12 mouse cellular contexts compared by ENCODE assay signal in genomic region chr17:56453251-56453650, GRCm38 (mm10). TPM values are rescaled to one million over a fixed set of nuclear protein-coding genes. Genes with fewer than 3 reads are reported as not detected.
DNase-seq lines count a peak whose midpoint lies in the region; ATAC-seq and TF ChIP-seq lines count a peak whose summit lies in the region.
"Had no signal": no experiment of that assay in that cellular context is flagged by ENCODE, and none has a peak within 500 bp of the region (broad histone marks: within the 10 kb centered on the region; RNA-seq: fewer than 3 reads in every experiment).

No protein-coding gene starts in this region.

- H3K9ac ChIP-seq in forebrain, embryonic 14.5 days (ENCODE audit: low read length) = no peak overlapping the region
- H3K9ac ChIP-seq in heart, embryonic 14.5 days (ENCODE audit: low read length) = no peak overlapping the region
- H3K9ac ChIP-seq in stomach, postnatal 0 days (ENCODE audit: low read length) = no peak overlapping the region

- no peak for DNase-seq in forebrain, embryonic 10.5 days (ENCODE audit: extremely low spot score, low spot score)
- DNase-seq in forebrain, embryonic 14.5 days (ENCODE audit: low spot score) = no peak
- no peak for DNase-seq in layer of hippocampus, adult 2 months (ENCODE audit: low spot score in 2 of 2)
- no peak for DNase-seq in layer of hippocampus, adult 9-10 months (ENCODE audit: low spot score)
- DNase-seq in stomach, postnatal 0 days (ENCODE audit: low spot score) = no peak
- no peak for DNase-seq in liver
- no peak for DNase-seq in T-cell, adult 2 months (ENCODE audit: low spot score)
- DNase-seq: kidney, postnatal 25 days had no signal

- no peak overlapping the region for H3K4me3 ChIP-seq in forebrain, embryonic 10.5 days
- H3K4me3 ChIP-seq in forebrain, embryonic 14.5 days (ENCODE audit: low read depth, low read length) = no peak overlapping the region
- H3K4me3 ChIP-seq in layer of hippocampus, adult 2 months = no peak overlapping the region
- no peak overlapping the region for H3K4me3 ChIP-seq in heart, embryonic 14.5 days (ENCODE audit: control insufficient read depth in 1 of 2, insufficient read depth in 1 of 2, low read depth in 1 of 2, low read length in 2 of 2)
- no peak overlapping the region for H3K4me3 ChIP-seq in stomach, postnatal 0 days (ENCODE audit: low read depth, low read length)

- no peak for TF ChIP-seq EP300 in stomach, postnatal 0 days (optimal IDR thresholded peaks at IDR 0.05)

- 82% methylated on average over 4 of the region's 4 CpGs for WGBS in forebrain, embryonic 10.5 days
- WGBS in forebrain, embryonic 14.5 days = 72% methylated on average over 4 of the region's 4 CpGs
- 46% methylated on average over 4 of the region's 4 CpGs for WGBS in heart, embryonic 14.5 days
- WGBS in stomach, postnatal 0 days = 77% methylated on average over 4 of the region's 4 CpGs

- ATAC-seq in forebrain, embryonic 14.5 days = no peak
- peak; percentile 57; the same call in 1 of the 2 replicates for ATAC-seq in heart, embryonic 14.5 days (ENCODE audit: insufficient number of reproducible peaks, insufficient read depth, low FRiP score, low read depth)
- ATAC-seq in stomach, postnatal 0 days (ENCODE audit: low FRiP score, low TSS enrichment) = no peak; the same call in 1 of the 2 replicates

- peak; percentile 16; the same call in 1 of the 2 replicates for TF ChIP-seq CTCF in layer of hippocampus, adult 2 months (conservative IDR thresholded peaks at IDR 0.05)
- TF ChIP-seq CTCF in stomach, postnatal 0 days (IDR thresholded peaks at IDR 0.05; ENCODE audit: low read depth) = 0 out of 2 replicates have a peak, but pooled peaks have one; percentile 3

- peaks cover 16% of the 10 kb centered on the region; the same call in 1 of the 2 replicates for H3K4me1 ChIP-seq in forebrain, embryonic 10.5 days
- no peaks in the 10 kb centered on the region for H3K4me1 ChIP-seq in forebrain, embryonic 14.5 days (ENCODE audit: control insufficient read depth, insufficient read depth, low read length)
- peaks cover 3 to 6% of the 10 kb centered on the region in 2 experiments; a peak in 2 of 4 replicates for H3K4me1 ChIP-seq in heart, embryonic 14.5 days (ENCODE audit: control insufficient read depth in 2 of 2, insufficient read depth in 2 of 2, low read length in 2 of 2)
- no peaks in the 10 kb centered on the region for H3K4me1 ChIP-seq in stomach, postnatal 0 days (replicated peaks; ENCODE audit: control insufficient read depth, insufficient read depth)

- H3K36me3 ChIP-seq in forebrain, embryonic 10.5 days (replicated peaks) = peaks cover 100% of the 10 kb centered on the region
- H3K36me3 ChIP-seq in forebrain, embryonic 14.5 days (ENCODE audit: control insufficient read depth, insufficient read depth, low read length) = peaks cover 100% of the 10 kb centered on the region
- H3K36me3 ChIP-seq in heart, embryonic 14.5 days (ENCODE audit: control insufficient read depth, insufficient read depth, low read length) = peaks cover 96% of the 10 kb centered on the region
- H3K36me3 ChIP-seq in stomach, postnatal 0 days (ENCODE audit: control insufficient read depth, insufficient read depth, low read length) = peaks cover 34% of the 10 kb centered on the region

- H3K27me3 ChIP-seq in forebrain, embryonic 10.5 days (ENCODE audit: poor library complexity, severe bottlenecking) = no peaks in the 10 kb centered on the region
- no peaks in the 10 kb centered on the region for H3K27me3 ChIP-seq in forebrain, embryonic 14.5 days (replicated peaks; ENCODE audit: control insufficient read depth, insufficient read depth, low read length)
- no peaks in the 10 kb centered on the region for H3K27me3 ChIP-seq in heart, embryonic 14.5 days (ENCODE audit: control insufficient read depth, insufficient read depth, low read length)
- H3K27me3 ChIP-seq in stomach, postnatal 0 days (ENCODE audit: control insufficient read depth, insufficient read depth, low read length) = no peaks in the 10 kb centered on the region

- H3K27ac ChIP-seq in forebrain, embryonic 10.5 days = peak overlapping the region; percentile 40; the same call in 1 of the 2 replicates
- H3K27ac ChIP-seq in forebrain, embryonic 14.5 days (ENCODE audit: low read depth, low read length) = no peak overlapping the region
- peak overlapping the region; percentile 80 for H3K27ac ChIP-seq in layer of hippocampus, adult 2 months
- H3K27ac ChIP-seq in heart, embryonic 14.5 days (replicated peaks in 1 of 2; ENCODE audit: control insufficient read depth in 1 of 2, insufficient read depth in 1 of 2, low read depth in 2 of 2, low read length in 2 of 2) = peak overlapping the region in 1 of 2 experiments; percentile 56; a peak in 1 of 4 replicates
- no peak overlapping the region for H3K27ac ChIP-seq in stomach, postnatal 0 days (replicated peaks)

- H3K9me3 ChIP-seq in forebrain, embryonic 10.5 days = no peaks in the 10 kb centered on the region
- no peaks in the 10 kb centered on the region for H3K9me3 ChIP-seq in forebrain, embryonic 14.5 days (replicated peaks; ENCODE audit: control insufficient read depth, low read length)
- H3K9me3 ChIP-seq in heart, embryonic 14.5 days (ENCODE audit: control insufficient read depth, low read length) = no peaks in the 10 kb centered on the region
- no peaks in the 10 kb centered on the region for H3K9me3 ChIP-seq in stomach, postnatal 0 days (ENCODE audit: control insufficient read depth, low read length)

- H3K4me2 ChIP-seq in forebrain, embryonic 14.5 days (ENCODE audit: low read length) = no peak overlapping the region
- H3K4me2 ChIP-seq in heart, embryonic 14.5 days (ENCODE audit: low read length) = no peak overlapping the region
- no peak overlapping the region for H3K4me2 ChIP-seq in stomach, postnatal 0 days (replicated peaks; ENCODE audit: low read depth)

RNA-seq across cellular contexts. Expression of gene Ptprs, which starts 23.0 kb away (rescaled TPM):
- polyA plus RNA-seq in forebrain, embryonic 10.5 days (2016; fragmentation: Nextera tagmentation; extraction: Ambion mirVana) = 80.3 and 91.5 TPM in 2 replicates
- 248 and 319 TPM in 2 replicates for polyA plus RNA-seq in forebrain, embryonic 14.5 days (2014; fragmentation: Nextera tagmentation; extraction: Ambion mirVana)
- total RNA-seq in layer of hippocampus, adult 2 months (2021) = 100 to 1,000 TPM; 666 to 670 TPM
- polyA plus RNA-seq in heart, embryonic 14.5 days (2014; fragmentation: Nextera tagmentation; extraction: Ambion mirVana) = 51.4 and 60.1 TPM in 2 replicates
- 22.2 and 22.8 TPM in 2 replicates for polyA plus RNA-seq in stomach, postnatal 0 days (2015; fragmentation: Nextera tagmentation; extraction: Ambion mirVana)

RNA-seq across cellular contexts. Expression of gene Znrf4, which starts 59.0 kb away (rescaled TPM):
- not detected in 2 replicates for polyA plus RNA-seq in forebrain, embryonic 10.5 days (2016; fragmentation: Nextera tagmentation; extraction: Ambion mirVana)
- polyA plus RNA-seq in forebrain, embryonic 14.5 days (2014; fragmentation: Nextera tagmentation; extraction: Ambion mirVana) = 0.14 TPM in 1 of 2 replicates, not detected in the other
- total RNA-seq in layer of hippocampus, adult 2 months (2021) = not detected
- not detected in 2 replicates for polyA plus RNA-seq in heart, embryonic 14.5 days (2014; fragmentation: Nextera tagmentation; extraction: Ambion mirVana)
- polyA plus RNA-seq in stomach, postnatal 0 days (2015; fragmentation: Nextera tagmentation; extraction: Ambion mirVana) = not detected in 2 replicates
- total RNA-seq: left cerebral cortex, postnatal 25 days; megakaryocyte-erythroid progenitor cell, adult 5-6 weeks had no signal
- polyA plus RNA-seq: liver, embryonic 16.5 days had no signal

Comparison
In these comparisons a context has a peak if more than half of its experiments do, and no peak if none do; other contexts are left out.
1. H3K27ac ChIP-seq: peak in forebrain, embryonic 10.5 days (single experiment) and layer of hippocampus, adult 2 months (single experiment); none in forebrain, embryonic 14.5 days (single experiment) and stomach, postnatal 0 days (single experiment).